17 mouse cellular contexts compared by ENCODE assay signal in the genomic region with DNA sequence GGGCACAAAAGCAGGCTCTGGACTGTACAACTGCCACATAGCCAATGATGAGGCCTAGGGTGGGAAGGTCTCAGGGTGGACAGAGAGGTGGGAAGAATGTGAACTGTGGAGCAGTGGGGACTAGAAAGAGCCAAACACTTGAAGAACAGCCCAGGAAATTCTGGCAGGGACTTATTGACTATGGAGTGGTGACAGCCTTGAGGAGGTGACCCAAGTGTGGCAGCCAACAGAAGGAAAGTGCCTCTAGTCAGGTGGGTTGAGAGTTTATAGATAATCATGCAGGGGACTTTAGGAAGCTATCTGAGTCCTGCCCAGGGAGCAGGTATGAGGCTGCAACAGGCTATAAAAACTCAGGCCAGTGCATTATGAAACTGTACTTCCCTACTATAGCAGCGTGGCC. TPM values are rescaled to one million over a fixed set of nuclear protein-coding genes. Genes with fewer than 3 reads are reported as not detected.
DNase-seq lines count a peak whose midpoint lies in the region; ATAC-seq lines count a peak whose summit lies in the region.
"Had no signal": no experiment of that assay in that cellular context is flagged by ENCODE, and none has a peak within 500 bp of the region (broad histone marks: within the 10 kb centered on the region; RNA-seq: fewer than 3 reads in every experiment).

No protein-coding gene starts in this region.

- peak overlapping the region; percentile 83 to 98 for H3K27ac ChIP-seq in heart, embryonic 14.5 days (replicated peaks in 1 of 2; ENCODE audit: control insufficient read depth in 1 of 2, insufficient read depth in 1 of 2, low read depth in 2 of 2, low read length in 2 of 2)
- H3K27ac ChIP-seq: embryonic facial prominence, embryonic 12.5 days; hindbrain, embryonic 12.5 days; kidney, postnatal 0 days; macrophage; stomach, postnatal 0 days had no signal

- 0 out of 2 replicates have a peak overlapping the region, but pooled peaks have one; percentile 1 for H3K4me2 ChIP-seq in heart, embryonic 14.5 days (ENCODE audit: low read length)
- H3K4me2 ChIP-seq: embryonic facial prominence, embryonic 12.5 days; hindbrain, embryonic 12.5 days had no signal

- peak; percentile 80 for ATAC-seq in heart, embryonic 14.5 days (ENCODE audit: insufficient number of reproducible peaks, insufficient read depth, low FRiP score, low read depth)
- no peak for ATAC-seq in CD4-positive, CD25-positive, alpha-beta regulatory T cell, adult 4 months
- ATAC-seq: forebrain, postnatal 0 days; midbrain, embryonic 16.5 days had no signal

- no peak overlapping the region for H3K4me3 ChIP-seq in heart, embryonic 14.5 days (ENCODE audit: control insufficient read depth in 1 of 2, insufficient read depth in 1 of 2, low read depth in 1 of 2, low read length in 2 of 2)
- H3K4me3 ChIP-seq: embryonic facial prominence, embryonic 12.5 days; hindbrain, embryonic 12.5 days had no signal

- WGBS in heart, embryonic 14.5 days, result 42% methylated on average over 1 of the region's 1 CpGs

- no peaks in the 10 kb centered on the region for H3K36me3 ChIP-seq in heart, embryonic 14.5 days (ENCODE audit: control insufficient read depth, insufficient read depth, low read length)
- H3K36me3 ChIP-seq: embryonic facial prominence, embryonic 12.5 days; hindbrain, embryonic 12.5 days had no signal

- no peaks in the 10 kb centered on the region for H3K9me3 ChIP-seq in heart, embryonic 14.5 days (ENCODE audit: control insufficient read depth, low read length)
- H3K9me3 ChIP-seq: embryonic facial prominence, embryonic 12.5 days; hindbrain, embryonic 12.5 days had no signal

- H3K4me1 ChIP-seq in heart, embryonic 14.5 days (ENCODE audit: control insufficient read depth in 2 of 2, insufficient read depth in 2 of 2, low read length in 2 of 2), result peaks cover 29 to 40% of the 10 kb centered on the region in 2 experiments
- H3K4me1 ChIP-seq: embryonic facial prominence, embryonic 12.5 days; hindbrain, embryonic 12.5 days had no signal

- H3K27me3 ChIP-seq in heart, embryonic 14.5 days (ENCODE audit: control insufficient read depth, insufficient read depth, low read length), result no peaks in the 10 kb centered on the region
- H3K27me3 ChIP-seq: embryonic facial prominence, embryonic 12.5 days; hindbrain, embryonic 12.5 days had no signal

- H3K9ac ChIP-seq in heart, embryonic 14.5 days (ENCODE audit: low read length), result no peak overlapping the region
- H3K9ac ChIP-seq: embryonic facial prominence, embryonic 12.5 days; forebrain, postnatal 0 days; hindbrain, embryonic 12.5 days had no signal

- intact Hi-C loops in heart, postnatal 25 days (cut with DNase I), result loop anchor here (5.0 to 10.0 kb wide), 5 partner anchors 34 to 591 kb away; no protein-coding TSS in a partner anchor

- DNase-seq in heart, adult 11 months, result peak; percentile 98
- DNase-seq in heart, adult 8-10 months (ENCODE audit: low spot score), result peak; percentile 68
- DNase-seq in heart, postnatal 25 days (ENCODE audit: low spot score), result peak; percentile 32
- DNase-seq in neural tube, embryonic 10.5 days (ENCODE audit: extremely low spot score, low spot score), result no peak
- DNase-seq in right cerebral cortex, adult 18-20 months, result no peak
- DNase-seq: forebrain, postnatal 0 days; kidney, adult 18-20 months; layer of hippocampus, adult 9-11 months; right cerebral cortex, postnatal 14 days had no signal

RNA-seq across cellular contexts. Expression of gene Gatb, which starts 55.8 kb away (rescaled TPM):
- 10 to 100 TPM; 50.0 to 58.3 (median 53.4) TPM for total RNA-seq in heart, adult 8-10 months (2022)
- polyA plus RNA-seq in heart, embryonic 14.5 days (2014; fragmentation: Nextera tagmentation; extraction: Ambion mirVana), result 48.8 and 49.7 TPM in 2 replicates
- 10 to 100 TPM; 34.6 to 39.7 TPM for total RNA-seq in heart, postnatal 25 days (2021)
- 10 to 100 TPM; 17.0 to 25.8 TPM for polyA plus RNA-seq in CD4-positive, CD25-positive, alpha-beta regulatory T cell, adult 4 months (2017; shearing (Covaris generic))

Comparison
In these comparisons a context has a peak if more than half of its experiments do, and no peak if none do; other contexts are left out.
1. DNase-seq: peak in heart, adult 11 months (single experiment), heart, adult 8-10 months (single experiment) and heart, postnatal 25 days (single experiment); none in neural tube, embryonic 10.5 days (single experiment) and right cerebral cortex, adult 18-20 months (single experiment).